Mouse (Mus musculus) kidney, postnatal 25 days (tissue): ENCODE data around the gene Alkbh1.

Source experiments
- DNase-seq, 2 experiments: peaks; one replicate each; pipeline ENCODE4 v3.0.0; 2021; ENCODE audit warnings: mixed read lengths in 2 of 2

The Alkbh1 gene

GRCm38 (mm10) chr12:87380586-87381379 is 63.0 kb downstream of the Alkbh1 start:
- DNase-seq: peak; percentile 15 to 46

GRCm38 (mm10) chr12:87379496-87379895 is 64.3 kb downstream of the Alkbh1 start:
- no peak for DNase-seq
